In genomic region chr10:123183243-123183642, GRCm38 (mm10) we compare ENCODE assay signal across 8 mouse cellular contexts. TPM values are rescaled to one million over a fixed set of nuclear protein-coding genes. Genes with fewer than 3 reads are reported as not detected.
DNase-seq lines count a peak whose midpoint lies in the region; ATAC-seq and TF ChIP-seq lines count a peak whose summit lies in the region.

No protein-coding gene starts in this region.

- H3K27me3 ChIP-seq in intestine, postnatal 0 days (replicated peaks; ENCODE audit: control insufficient read depth, insufficient read depth, low read length) = no peaks in the 10 kb centered on the region

- no peaks in the 10 kb centered on the region for H3K9me3 ChIP-seq in intestine, postnatal 0 days (ENCODE audit: control insufficient read depth)

- H3K36me3 ChIP-seq in intestine, postnatal 0 days (ENCODE audit: control insufficient read depth, insufficient read depth) = peaks cover 24% of the 10 kb centered on the region

- H3K27ac ChIP-seq in intestine, postnatal 0 days (ENCODE audit: low read depth, low read length) = no peak overlapping the region

- 0 out of 2 replicates have a peak, but pooled peaks cover 7% of the 10 kb centered on the region for H3K4me1 ChIP-seq in intestine, postnatal 0 days (replicated peaks; ENCODE audit: control insufficient read depth, insufficient read depth, low read length)

- no peak overlapping the region for H3K4me2 ChIP-seq in intestine, postnatal 0 days (replicated peaks; ENCODE audit: low read depth)

- H3K4me3 ChIP-seq in intestine, postnatal 0 days (ENCODE audit: low read depth, low read length) = no peak overlapping the region

- 26% methylated on average over 7 of the region's 7 CpGs for WGBS in intestine, postnatal 0 days

- ATAC-seq in intestine, postnatal 0 days = peak; percentile 83

- DNase-seq in layer of hippocampus, adult 11-12 months (ENCODE audit: low spot score) = peak; percentile 29
- no peak for DNase-seq in layer of hippocampus, postnatal 14 days (ENCODE audit: low spot score in 2 of 2)
- peak; percentile 79 to 85 for DNase-seq in cerebellum, adult 18-20 months
- peak; percentile 34 for DNase-seq in right cerebral cortex, postnatal 14 days
- DNase-seq in urinary bladder, postnatal 14 days (ENCODE audit: low spot score) = no peak
- DNase-seq in natural killer cell, adult 2 months (ENCODE audit: low spot score in 2 of 2) = no peak
- no peak for DNase-seq in urinary bladder, adult 2 months (ENCODE audit: low spot score)

- TF ChIP-seq CTCF in intestine, postnatal 0 days (IDR thresholded peaks at IDR 0.05; ENCODE audit: low read depth) = no peak

- H3K9ac ChIP-seq in intestine, postnatal 0 days (ENCODE audit: low read depth, low read length) = no peak overlapping the region

RNA-seq across cellular contexts. Expression of gene Usp15, which starts 13.6 kb away (rescaled TPM):
- 10 to 100 TPM; 97.3 to 99.9 TPM for total RNA-seq in layer of hippocampus, postnatal 14 days (2021)
- polyA plus RNA-seq in intestine, postnatal 0 days (2015; fragmentation: Nextera tagmentation; extraction: Ambion mirVana) = 48.0 and 56.4 TPM in 2 replicates
- 46.0 and 48.8 TPM in 2 replicates for polyA plus RNA-seq in urinary bladder, adult 2 months (2012; rRNA removed)

Comparison
In these comparisons a context has a peak if more than half of its experiments do, and no peak if none do; other contexts are left out.
1. DNase-seq: peak in layer of hippocampus, adult 11-12 months (single experiment), cerebellum, adult 18-20 months (2 of 2) and right cerebral cortex, postnatal 14 days (single experiment); none in layer of hippocampus, postnatal 14 days (0 of 2), urinary bladder, postnatal 14 days (single experiment), natural killer cell, adult 2 months (0 of 2) and urinary bladder, adult 2 months (single experiment).